Mouse (Mus musculus) limb, embryonic 15.5 days (tissue): ENCODE results near the gene Icosl. TPM values are rescaled to one million over a fixed set of nuclear protein-coding genes. Genes with fewer than 3 reads are reported as not detected.

Experiments
- ATAC-seq: fragments of 200-750 bp; cut with Nextera tagmentation; 2 replicates; pipeline ENCODE4 v1.8.0; 2017; ENCODE audit warnings: low read depth, moderate TSS enrichment; ENCODE audit not compliant: insufficient number of reproducible peaks, low FRiP score, low TSS enrichment
- H3K27ac ChIP-seq: fragments of 300-500 bp; sonication (generic); 2 replicates; pipeline ENCODE4 v1.5.1; 2015; ENCODE audit warnings: moderate library complexity, mild to moderate bottlenecking, inconsistent platforms
- H3K27me3 ChIP-seq: fragments of 300-500 bp; sonication (generic); 2 replicates; pipeline ENCODE4 v1.6.1; 2015; ENCODE audit warnings: inconsistent platforms
- H3K36me3 ChIP-seq: fragments of 300-500 bp; sonication (generic); 2 replicates; pipeline ENCODE4 v1.6.1; 2015; ENCODE audit warnings: inconsistent platforms
- H3K4me1 ChIP-seq: fragments of 300-500 bp; sonication (generic); 2 replicates; pipeline ENCODE4 v1.6.1; 2015; ENCODE audit warnings: inconsistent platforms
- H3K4me2 ChIP-seq: fragments of 300-500 bp; sonication (generic); 2 replicates; pipeline ENCODE4 v1.6.1; 2015; ENCODE audit warnings: mild to moderate bottlenecking, inconsistent platforms
- H3K4me3 ChIP-seq: fragments of 300-500 bp; sonication (generic); 2 replicates; pipeline ENCODE4 v1.5.1; 2015; ENCODE audit warnings: mild to moderate bottlenecking, inconsistent platforms
- H3K9ac ChIP-seq: fragments of 300-500 bp; sonication (generic); 2 replicates; pipeline ENCODE4 v1.6.1; 2015; ENCODE audit warnings: inconsistent platforms
- H3K9me3 ChIP-seq: fragments of 300-500 bp; sonication (generic); 2 replicates; pipeline ENCODE4 v1.6.1; 2016; ENCODE audit warnings: inconsistent platforms
- WGBS: fragments of 180-500 bp; shearing (Covaris S2); methylation state at CpG from one replicate; pipeline ENCODE4 v1.1.7; 2015; 5-methylcytosine and 5-hydroxymethylcytosine counted together
- polyA plus RNA-seq: library from polyadenylated mRNA; unstranded; fragments of >200 nt; fragmentation: Nextera tagmentation; extraction: Ambion mirVana; gene quantifications from 2 replicates; pipeline ENCODE4 v1.2.1, GENCODE M21; 2015

Gene Icosl
- polyA plus RNA-seq, 1 experiment from 2014 or later: 7.2 TPM

- H3K4me3 ChIP-seq: no peak overlapping the region
- H3K9me3 ChIP-seq: no peaks in the 10 kb centered on the region
- H3K36me3 ChIP-seq: no peaks in the 10 kb centered on the region
- H3K27me3 ChIP-seq: no peaks in the 10 kb centered on the region
- H3K4me2 ChIP-seq: no peak overlapping the region
- H3K27ac ChIP-seq: no peak overlapping the region
- no peak for ATAC-seq
- H3K4me1 ChIP-seq: peaks cover 26% of the 10 kb centered on the region
- 47% methylated on average over 1 of the region's 1 CpGs for WGBS
- H3K9ac ChIP-seq: no peak overlapping the region
Measured at GRCm38 (mm10) chr10:78127931-78128330, 58.8 kb downstream of the Icosl start.

GRCm38 (mm10) chr10:78128647-78129046 lies 59.5 kb downstream of the Icosl start:
- no peak overlapping the region for H3K9ac ChIP-seq
- H3K9me3 ChIP-seq: no peaks in the 10 kb centered on the region
- no peaks in the 10 kb centered on the region for H3K27me3 ChIP-seq
- no peak overlapping the region for H3K4me3 ChIP-seq
- H3K4me2 ChIP-seq: no peak overlapping the region
- H3K36me3 ChIP-seq: no peaks in the 10 kb centered on the region
- peaks cover 26% of the 10 kb centered on the region for H3K4me1 ChIP-seq
- ATAC-seq: no peak
- H3K27ac ChIP-seq: peak overlapping the region; percentile 13; the same call in 1 of the 2 replicates
- WGBS: 76% methylated on average over 2 of the region's 2 CpGs

- H3K4me1 ChIP-seq: peaks cover 26% of the 10 kb centered on the region
- no peak overlapping the region for H3K4me2 ChIP-seq
- 27% methylated on average over 11 of the region's 11 CpGs for WGBS
- no peaks in the 10 kb centered on the region for H3K9me3 ChIP-seq
- 0 out of 2 replicates have a peak overlapping the region, but pooled peaks have one; percentile 13 for H3K27ac ChIP-seq
- H3K36me3 ChIP-seq: no peaks in the 10 kb centered on the region
- H3K9ac ChIP-seq: no peak overlapping the region
- ATAC-seq: no peak
- no peak overlapping the region for H3K4me3 ChIP-seq
- H3K27me3 ChIP-seq: no peaks in the 10 kb centered on the region
Measured at GRCm38 (mm10) chr10:78129423-78129822, 60.3 kb downstream of the Icosl start.

- 0 out of 2 replicates have a peak, but pooled peaks have one; percentile 16 for ATAC-seq
- H3K9ac ChIP-seq: no peak overlapping the region
- WGBS: 67% methylated on average over 4 of the region's 4 CpGs
Measured at GRCm38 (mm10) chr10:78129998-78130397, 60.9 kb downstream of the Icosl start.

More at GRCm38 (mm10) chr10:78129998-78130397, 60.9 kb downstream of the Icosl start:
- Histone ChIP-seq H3K4me2 (no peak overlapping the region), H3K9me3 (no peaks in the 10 kb centered on the region), H3K27me3 (no peaks in the 10 kb centered on the region), H3K36me3 (no peaks in the 10 kb centered on the region), H3K27ac (no peak overlapping the region), H3K4me1 (peaks cover 31% of the 10 kb centered on the region), H3K4me3 (no peak overlapping the region)

Other genes starting within 250 kb of the Icosl start
- gene Krtap10-4, start 242.2 kb upstream of the Icosl start, polyA plus RNA-seq: not detected in 2 replicates
- 0.17 TPM in 1 of 2 replicates, not detected in the other for gene Krtap10-10, start 233.4 kb upstream of the Icosl start, polyA plus RNA-seq
- gene Gm36176, start 222.5 kb upstream of the Icosl start, polyA plus RNA-seq: not detected in 2 replicates
- not detected in 2 replicates for gene Gm10318, start 216.4 kb upstream of the Icosl start, polyA plus RNA-seq
- gene Gm3285, start 207.3 kb upstream of the Icosl start, polyA plus RNA-seq: not detected in 2 replicates
- 3.8 and 4.0 TPM in 2 replicates for gene Lrrc3, start 166.8 kb upstream of the Icosl start, polyA plus RNA-seq
- gene Trpm2, start 98.7 kb upstream of the Icosl start, polyA plus RNA-seq: 0.50 and 0.51 TPM in 2 replicates
- gene 1810043G02Rik, start 90.8 kb upstream of the Icosl start, polyA plus RNA-seq: 23.7 and 24.2 TPM in 2 replicates
- 164 and 168 TPM in 2 replicates for gene Pfkl, start 59.2 kb upstream of the Icosl start, polyA plus RNA-seq
- 0.58 TPM in 2 replicates for gene Dnmt3l, start 27.4 kb upstream of the Icosl start, polyA plus RNA-seq
- 0.28 and 0.29 TPM in 2 replicates for gene Aire, start 25.7 kb upstream of the Icosl start, polyA plus RNA-seq
- 38.7 and 42.1 TPM in 2 replicates for gene D10Jhu81e, start 100.5 kb downstream of the Icosl start, polyA plus RNA-seq
- 18.5 and 18.9 TPM in 2 replicates for gene Pwp2, start 115.8 kb downstream of the Icosl start, polyA plus RNA-seq
- 13.3 and 15.6 TPM in 2 replicates for gene Trappc10, start 175.3 kb downstream of the Icosl start, polyA plus RNA-seq